9 mouse cellular contexts compared by ENCODE assay signal in genomic region chr14:25548650-25549049, GRCm38 (mm10).
A peak's percentile ranks its signal among the peaks of the same experiment; 100 is the strongest.
DNase-seq lines count a peak whose midpoint lies in the region; ATAC-seq and TF ChIP-seq lines count a peak whose summit lies in the region.
"Had no signal": no experiment of that assay in that cellular context is flagged by ENCODE, and none has a peak within 500 bp of the region (broad histone marks: within the 10 kb centered on the region; RNA-seq: fewer than 3 reads in every experiment).

No protein-coding gene starts in this region.

- no peak overlapping the region for H3K4me3 ChIP-seq in intestine, embryonic 14.5 days (ENCODE audit: low read depth, low read length)
- no peak overlapping the region for H3K4me3 ChIP-seq in intestine, postnatal 0 days (ENCODE audit: low read depth, low read length)
- no peak overlapping the region for H3K4me3 ChIP-seq in embryonic facial prominence, embryonic 12.5 days
- H3K4me3 ChIP-seq in neural tube, embryonic 12.5 days: no peak overlapping the region
- H3K4me3 ChIP-seq: megakaryocyte, embryonic 14.5 days had no signal

- no peak overlapping the region for H3K9ac ChIP-seq in intestine, embryonic 14.5 days (ENCODE audit: low read length)
- no peak overlapping the region for H3K9ac ChIP-seq in intestine, postnatal 0 days (ENCODE audit: low read depth, low read length)
- no peak overlapping the region for H3K9ac ChIP-seq in embryonic facial prominence, embryonic 12.5 days
- no peak overlapping the region for H3K9ac ChIP-seq in neural tube, embryonic 12.5 days

- H3K36me3 ChIP-seq in intestine, embryonic 14.5 days (ENCODE audit: control insufficient read depth, insufficient read depth, low read length): peaks cover 35% of the 10 kb centered on the region; the same call in 1 of the 2 replicates
- peaks cover 34% of the 10 kb centered on the region for H3K36me3 ChIP-seq in intestine, postnatal 0 days (ENCODE audit: control insufficient read depth, insufficient read depth)
- H3K36me3 ChIP-seq in embryonic facial prominence, embryonic 12.5 days: peaks cover 8% of the 10 kb centered on the region
- H3K36me3 ChIP-seq in neural tube, embryonic 12.5 days: peaks cover 54% of the 10 kb centered on the region

- no peak for TF ChIP-seq CTCF in intestine, postnatal 0 days (IDR thresholded peaks at IDR 0.05; ENCODE audit: low read depth)

- H3K9me3 ChIP-seq in intestine, embryonic 14.5 days (ENCODE audit: control insufficient read depth, low read length): no peaks in the 10 kb centered on the region
- H3K9me3 ChIP-seq in intestine, postnatal 0 days (ENCODE audit: control insufficient read depth): no peaks in the 10 kb centered on the region
- no peaks in the 10 kb centered on the region for H3K9me3 ChIP-seq in embryonic facial prominence, embryonic 12.5 days
- no peaks in the 10 kb centered on the region for H3K9me3 ChIP-seq in neural tube, embryonic 12.5 days
- H3K9me3 ChIP-seq: megakaryocyte, embryonic 14.5 days had no signal

- peak overlapping the region; percentile 59; the same call in 1 of the 2 replicates for H3K27ac ChIP-seq in intestine, embryonic 14.5 days (ENCODE audit: low read depth)
- H3K27ac ChIP-seq in intestine, postnatal 0 days (ENCODE audit: low read depth, low read length): no peak overlapping the region
- H3K27ac ChIP-seq in embryonic facial prominence, embryonic 12.5 days: peak overlapping the region; percentile 79
- peak overlapping the region; percentile 51; the same call in 1 of the 2 replicates for H3K27ac ChIP-seq in neural tube, embryonic 12.5 days

- DNase-seq in intestine, embryonic 14.5 days (ENCODE audit: low spot score): no peak
- DNase-seq in kidney, adult 18-20 months: peak; percentile 67
- DNase-seq in frontal cortex, postnatal 25 days (ENCODE audit: low spot score in 2 of 2): no peak
- no peak for DNase-seq in lung, postnatal 36 days
- no peak for DNase-seq in urinary bladder, adult 18-20 months (ENCODE audit: low spot score in 2 of 2)

- ATAC-seq in intestine, embryonic 14.5 days (replicated peaks; ENCODE audit: low FRiP score, low TSS enrichment, low read depth): no peak
- no peak for ATAC-seq in intestine, postnatal 0 days
- no peak for ATAC-seq in embryonic facial prominence, embryonic 12.5 days (ENCODE audit: insufficient number of reproducible peaks, insufficient read depth, low FRiP score, low TSS enrichment)
- no peak for ATAC-seq in neural tube, embryonic 12.5 days (ENCODE audit: low FRiP score, low read depth)

- H3K4me1 ChIP-seq in intestine, embryonic 14.5 days (replicated peaks; ENCODE audit: control insufficient read depth, insufficient read depth, low read length): peaks cover 44% of the 10 kb centered on the region
- no peaks in the 10 kb centered on the region for H3K4me1 ChIP-seq in intestine, postnatal 0 days (replicated peaks; ENCODE audit: control insufficient read depth, insufficient read depth, low read length)
- peaks cover 72% of the 10 kb centered on the region for H3K4me1 ChIP-seq in embryonic facial prominence, embryonic 12.5 days
- H3K4me1 ChIP-seq in neural tube, embryonic 12.5 days: peaks cover 76% of the 10 kb centered on the region

- H3K4me2 ChIP-seq in intestine, embryonic 14.5 days (ENCODE audit: low read length): no peak overlapping the region
- no peak overlapping the region for H3K4me2 ChIP-seq in intestine, postnatal 0 days (replicated peaks; ENCODE audit: low read depth)
- H3K4me2 ChIP-seq in embryonic facial prominence, embryonic 12.5 days (replicated peaks): no peak overlapping the region
- no peak overlapping the region for H3K4me2 ChIP-seq in neural tube, embryonic 12.5 days (replicated peaks)

- 31% methylated on average over 6 of the region's 6 CpGs for WGBS in intestine, embryonic 14.5 days
- WGBS in intestine, postnatal 0 days: 59% methylated on average over 6 of the region's 6 CpGs
- 69% methylated on average over 6 of the region's 6 CpGs for WGBS in embryonic facial prominence, embryonic 12.5 days
- 57% methylated on average over 6 of the region's 6 CpGs for WGBS in neural tube, embryonic 12.5 days

- H3K27me3 ChIP-seq in intestine, embryonic 14.5 days (replicated peaks; ENCODE audit: control insufficient read depth, insufficient read depth, low read length): no peaks in the 10 kb centered on the region
- H3K27me3 ChIP-seq in intestine, postnatal 0 days (replicated peaks; ENCODE audit: control insufficient read depth, insufficient read depth, low read length): no peaks in the 10 kb centered on the region
- H3K27me3 ChIP-seq in embryonic facial prominence, embryonic 12.5 days: no peaks in the 10 kb centered on the region
- no peaks in the 10 kb centered on the region for H3K27me3 ChIP-seq in neural tube, embryonic 12.5 days (replicated peaks)
- H3K27me3 ChIP-seq: megakaryocyte, embryonic 14.5 days had no signal
